Mouse (Mus musculus): Measurements from ENCODE around the gene Atp2b4.

Atp2b4 gene

GRCm38 (mm10) chr1:133797979-133798820 is 2.6 kb downstream of the Atp2b4 start:
- no peak for DNase-seq (ENCODE audit: low spot score in 2 of 2)

DNA sequence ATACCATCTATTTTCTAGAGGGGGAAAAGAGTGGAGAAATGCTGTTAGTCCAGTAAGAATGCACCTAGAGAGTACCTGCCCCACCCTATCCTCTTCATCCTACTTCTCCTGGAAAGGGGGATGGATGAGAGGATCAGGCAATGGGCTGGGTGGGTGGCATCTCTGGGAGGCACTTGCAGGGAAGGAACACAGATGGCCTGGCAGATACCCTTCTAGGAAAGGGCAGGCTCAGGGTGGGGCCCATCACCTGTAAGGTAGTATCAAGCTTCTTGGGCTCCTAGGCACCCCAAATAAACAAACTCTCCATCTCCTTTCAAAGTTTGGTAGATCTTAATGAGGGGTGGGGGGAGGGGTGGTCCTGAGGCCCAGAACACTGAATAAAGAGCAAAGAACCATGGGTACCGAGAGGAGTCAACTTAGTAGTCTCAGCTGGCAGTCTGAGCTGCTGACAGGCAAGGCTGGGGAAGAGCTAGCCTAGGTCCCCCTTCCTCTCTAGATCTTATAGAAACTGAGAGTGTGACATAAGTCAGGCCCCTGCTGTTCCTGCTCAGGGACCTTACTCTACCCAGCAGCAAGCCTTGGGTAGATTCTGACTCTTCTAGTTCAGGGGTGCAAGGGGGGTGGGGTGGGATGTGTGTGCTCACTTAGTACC is 3.4 kb downstream of the Atp2b4 start:
- no peak for DNase-seq (ENCODE audit: low spot score in 2 of 2)

DNA sequence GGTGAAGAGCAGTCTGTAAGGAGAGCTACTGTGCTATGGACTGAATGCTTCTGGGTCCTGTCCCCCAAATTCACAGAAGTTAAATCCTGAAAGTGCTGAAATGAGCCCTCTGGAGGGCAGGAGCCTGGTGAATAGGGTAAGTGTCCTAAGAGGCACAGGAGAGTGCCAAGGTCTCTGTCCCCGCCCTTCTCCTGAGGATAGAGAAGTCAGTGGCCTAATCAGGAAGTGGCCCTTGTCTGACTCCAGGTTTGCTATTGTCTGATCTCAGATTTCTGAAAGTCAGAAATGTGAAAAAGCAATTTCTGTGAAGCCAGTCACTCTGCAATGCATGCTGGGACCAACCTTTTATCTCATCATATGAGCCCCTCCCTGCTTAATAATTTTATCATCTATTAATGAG is 7.2 kb downstream of the Atp2b4 start:
- no peak for DNase-seq (ENCODE audit: low spot score in 2 of 2)

- no peak for DNase-seq (ENCODE audit: low spot score in 2 of 2)
Measured at GRCm38 (mm10) chr1:133790011-133790410, 10.8 kb downstream of the Atp2b4 start.

- DNase-seq (ENCODE audit: low spot score in 2 of 2) = no peak
Measured at GRCm38 (mm10) chr1:133788864-133789263, 12.0 kb downstream of the Atp2b4 start.

DNA sequence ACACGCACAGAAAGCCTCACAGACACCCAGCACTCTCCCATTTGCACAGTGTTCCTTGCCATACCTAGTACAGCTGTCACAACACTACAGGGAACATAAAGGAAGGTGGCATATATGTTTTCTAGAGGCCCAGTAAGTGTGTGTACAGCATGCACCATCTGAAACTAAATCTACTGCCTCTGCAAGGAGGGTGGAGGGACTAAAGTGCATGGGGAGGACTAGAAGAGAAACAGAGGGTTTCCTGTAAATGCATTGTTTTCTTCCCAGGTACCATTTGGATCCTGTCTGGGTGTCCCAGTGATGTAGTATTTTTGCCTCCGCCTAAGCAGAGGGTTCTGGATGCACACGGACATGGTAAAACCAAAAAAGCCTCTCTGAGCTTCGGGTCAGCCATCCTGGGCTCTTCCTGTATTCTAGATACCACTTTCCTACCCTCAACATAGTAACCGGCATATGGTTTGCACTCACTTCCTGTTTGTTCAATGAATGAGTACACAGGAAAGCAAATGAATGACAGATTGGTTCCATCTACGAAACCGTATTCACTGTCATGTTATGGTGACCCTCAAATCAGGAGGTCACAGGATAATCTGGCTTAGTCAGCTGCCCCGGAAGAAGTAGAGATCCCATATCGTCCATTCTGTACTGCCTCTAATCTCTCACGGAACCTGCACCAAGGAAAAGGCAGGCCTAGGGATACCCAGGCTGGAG is 13.2 kb downstream of the Atp2b4 start:
- no peak for DNase-seq (ENCODE audit: low spot score in 2 of 2)

DNA sequence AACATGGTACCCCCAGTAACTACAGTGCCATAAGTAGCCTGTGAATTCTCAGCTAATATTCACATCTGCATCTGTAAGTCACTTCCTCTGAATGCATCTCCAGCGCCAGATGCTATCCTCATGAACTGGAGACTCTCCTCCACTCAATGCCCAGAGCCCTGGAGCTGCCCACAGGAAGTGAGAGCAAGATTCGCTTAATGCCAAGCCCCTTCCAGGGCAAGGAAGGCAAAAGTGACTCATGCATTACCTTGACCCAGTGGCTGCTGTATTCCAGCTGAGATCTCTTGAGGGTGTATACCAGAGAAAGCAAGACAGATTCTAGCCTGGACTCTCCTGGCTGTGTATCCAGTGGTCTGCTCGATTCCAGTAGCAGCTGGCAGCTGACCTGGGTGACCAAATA is 16.2 kb downstream of the Atp2b4 start:
- no peak for DNase-seq (ENCODE audit: low spot score in 2 of 2)

DNA sequence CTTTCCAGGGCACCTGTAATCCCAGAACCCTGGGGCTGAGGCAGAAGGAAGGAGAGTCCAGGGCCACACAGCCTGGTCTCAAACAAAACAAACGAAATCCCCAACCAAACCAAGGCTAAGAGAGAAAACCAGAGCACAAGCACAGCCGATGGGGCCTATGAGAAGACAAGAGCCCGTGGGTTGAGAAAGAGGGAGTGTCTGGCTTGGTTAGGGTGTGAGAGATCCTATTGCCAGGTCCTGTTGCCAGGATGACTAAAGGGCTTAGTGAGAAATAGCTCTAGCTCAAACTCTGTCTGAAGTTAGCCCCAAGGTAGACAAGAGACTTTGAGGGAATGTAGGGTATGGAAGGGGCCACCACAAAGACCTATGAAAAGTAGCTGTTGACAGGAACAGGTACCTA is 19.3 kb downstream of the Atp2b4 start:
- no peak for DNase-seq (ENCODE audit: low spot score in 2 of 2)

GRCm38 (mm10) chr1:133779043-133779442 is 21.8 kb downstream of the Atp2b4 start:
- DNase-seq (ENCODE audit: low spot score in 2 of 2) = no peak

DNA sequence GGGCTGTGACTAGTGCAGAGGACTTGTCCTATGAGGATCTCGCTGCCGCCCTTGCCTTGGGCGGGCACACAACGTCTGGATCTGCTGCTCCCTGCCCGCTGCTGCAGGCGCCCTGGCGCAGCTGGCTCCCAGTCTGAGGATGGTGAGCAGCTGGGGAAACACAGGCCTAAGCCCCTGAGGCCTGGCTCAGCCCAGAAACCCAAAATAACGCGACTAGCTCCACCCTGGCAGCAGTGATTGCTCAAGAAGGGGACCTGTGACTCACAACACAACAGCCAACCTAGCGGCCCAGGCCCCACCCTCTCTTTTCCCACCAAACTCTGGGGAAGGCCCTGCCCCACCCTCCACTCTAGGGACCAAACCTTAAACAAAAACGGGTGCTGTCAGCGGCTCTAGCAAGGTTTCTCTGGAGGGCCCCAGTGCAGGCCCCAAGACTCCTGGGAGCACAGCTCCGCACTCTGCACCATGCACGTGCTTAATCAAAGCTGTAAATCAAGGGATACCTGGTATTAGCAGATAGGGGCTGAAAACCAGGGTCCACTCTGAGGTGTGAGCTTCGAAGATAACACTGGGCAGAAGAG is 23.1 kb downstream of the Atp2b4 start:
- no peak for DNase-seq (ENCODE audit: low spot score in 2 of 2)

- no peak for DNase-seq (ENCODE audit: low spot score in 2 of 2)
Measured at GRCm38 (mm10) chr1:133772553-133772952, 28.3 kb downstream of the Atp2b4 start.

DNA sequence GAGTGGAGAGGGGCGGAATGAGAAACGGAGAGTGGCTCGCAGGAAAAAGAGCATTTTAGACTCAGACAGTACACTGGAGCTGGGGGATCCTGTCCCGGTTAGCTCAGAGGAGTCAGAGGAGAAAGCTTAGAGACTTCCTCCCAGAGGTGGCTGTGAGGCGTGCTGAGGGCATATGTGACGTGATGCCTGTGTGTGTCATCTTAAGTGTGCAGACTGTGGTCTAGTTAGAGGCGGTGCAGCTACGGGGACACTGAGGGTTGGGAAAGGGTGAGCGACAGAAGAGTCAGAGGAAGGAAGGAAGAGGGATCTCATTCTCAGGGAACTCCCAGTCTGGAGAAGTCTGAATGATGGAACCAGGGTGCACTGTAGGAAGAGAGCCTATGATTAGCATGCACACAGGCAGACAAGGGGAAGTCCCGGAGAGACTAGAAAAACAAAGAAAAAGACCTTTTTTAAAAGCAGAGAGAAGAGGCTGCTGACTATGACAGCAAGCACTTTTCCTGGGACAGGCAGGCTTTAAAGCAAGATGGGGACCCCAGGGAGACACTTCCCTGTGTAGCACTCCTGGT is 28.9 kb downstream of the Atp2b4 start:
- DNase-seq (ENCODE audit: low spot score in 2 of 2) = no peak

DNA sequence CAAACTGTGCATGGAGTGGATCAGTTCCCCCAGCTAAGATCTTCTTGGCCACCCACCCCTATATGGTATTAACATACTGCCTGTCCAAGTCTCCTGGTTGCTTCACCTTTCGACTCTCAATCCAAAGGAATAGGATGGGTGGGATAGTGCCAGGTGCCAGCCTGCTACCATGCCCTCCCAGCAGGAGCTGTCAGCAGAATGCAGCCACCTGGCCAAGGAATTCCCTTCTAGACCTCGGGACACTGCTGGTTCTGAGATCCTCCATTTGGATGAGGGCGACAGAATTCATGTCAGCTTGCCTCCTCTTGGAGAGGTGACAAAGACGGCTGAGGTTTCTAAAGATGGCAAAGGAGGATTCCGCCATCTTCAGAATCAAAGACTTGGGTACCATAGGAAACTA is 32.8 kb downstream of the Atp2b4 start:
- DNase-seq (ENCODE audit: low spot score in 2 of 2) = no peak

DNA sequence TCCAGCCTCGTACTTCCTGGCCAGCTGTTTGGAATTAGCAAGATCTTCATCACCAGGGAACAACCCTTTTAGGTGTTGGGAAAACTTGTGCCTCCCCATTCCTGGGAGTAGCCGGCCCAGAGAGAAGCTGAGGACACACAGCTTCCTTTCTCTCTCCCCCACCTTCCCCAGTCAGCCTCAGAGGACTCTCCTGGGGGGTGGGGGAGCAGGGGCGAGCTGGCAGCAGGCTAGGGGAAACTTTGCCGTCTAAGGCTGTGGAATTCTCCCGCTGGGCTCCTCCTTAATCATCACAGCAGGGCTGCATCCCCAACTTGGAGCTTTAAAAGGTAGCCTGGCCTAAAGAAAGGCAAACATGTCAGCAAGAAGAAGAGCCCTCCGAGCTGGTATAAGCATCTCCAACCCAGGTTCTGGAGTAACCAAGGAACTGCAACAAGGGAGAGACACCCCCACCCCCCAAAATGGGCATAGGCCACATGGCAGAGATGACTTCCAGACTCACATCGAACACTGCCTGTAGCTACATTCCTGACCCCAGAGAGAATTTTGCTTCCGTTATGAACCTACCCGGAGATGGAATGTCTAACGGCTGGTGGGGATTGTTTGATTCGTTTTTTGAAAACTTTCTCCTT is 33.8 kb downstream of the Atp2b4 start:
- DNase-seq (ENCODE audit: low spot score in 2 of 2) = no peak

- no peak for DNase-seq (ENCODE audit: low spot score in 2 of 2)
Measured at GRCm38 (mm10) chr1:133765376-133765775, 35.5 kb downstream of the Atp2b4 start.

- DNase-seq (ENCODE audit: low spot score in 2 of 2) = no peak
Measured at GRCm38 (mm10) chr1:133762946-133763422, 37.9 kb downstream of the Atp2b4 start.

DNA sequence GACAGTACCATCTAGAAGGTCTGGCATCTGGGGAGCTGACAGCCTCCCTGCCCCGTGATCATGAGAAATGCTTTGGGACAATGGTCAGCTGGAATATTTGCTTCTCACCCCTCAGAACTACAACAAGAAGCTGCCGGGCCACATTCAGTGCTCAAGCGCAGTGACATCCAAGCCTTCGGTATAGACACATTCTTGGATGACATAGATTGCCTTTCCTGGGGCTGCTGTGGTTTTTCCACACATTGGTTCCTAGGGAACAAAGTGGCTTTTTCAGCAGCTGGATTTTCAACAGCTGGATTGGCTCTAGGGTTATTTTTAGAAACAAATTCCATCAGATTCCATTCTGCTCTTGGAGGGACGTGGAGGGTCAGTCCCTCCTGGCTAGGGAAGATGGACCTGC is 39.6 kb downstream of the Atp2b4 start:
- no peak for DNase-seq (ENCODE audit: low spot score in 2 of 2)

DNA sequence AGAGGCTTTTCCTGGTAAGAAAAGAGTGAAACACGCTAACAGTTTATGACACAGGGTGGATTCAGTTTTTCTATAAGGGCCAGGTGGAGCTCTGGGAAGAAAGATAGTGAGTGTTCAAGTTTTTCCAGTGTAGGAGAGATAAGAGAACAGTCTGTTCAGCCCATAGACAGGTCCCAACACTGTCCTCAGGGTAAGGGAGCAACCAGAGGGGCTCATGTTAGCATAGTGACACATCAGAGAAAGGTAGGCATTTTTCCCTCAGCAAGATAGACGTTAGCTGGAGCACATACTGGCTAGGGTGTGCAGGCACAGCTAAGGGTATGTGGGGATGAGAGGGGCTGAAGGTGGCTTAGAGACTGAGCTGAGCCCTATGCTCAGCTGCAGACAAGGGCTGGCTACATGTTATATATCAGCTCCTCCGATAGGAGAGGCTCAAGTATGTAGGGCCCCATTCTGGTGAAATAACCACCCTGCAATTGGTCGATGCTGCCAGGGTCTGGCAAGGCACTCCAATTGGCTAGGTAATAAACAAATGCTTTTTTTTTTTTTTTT is 46.4 kb downstream of the Atp2b4 start:
- DNase-seq (ENCODE audit: low spot score in 2 of 2) = no peak

DNA sequence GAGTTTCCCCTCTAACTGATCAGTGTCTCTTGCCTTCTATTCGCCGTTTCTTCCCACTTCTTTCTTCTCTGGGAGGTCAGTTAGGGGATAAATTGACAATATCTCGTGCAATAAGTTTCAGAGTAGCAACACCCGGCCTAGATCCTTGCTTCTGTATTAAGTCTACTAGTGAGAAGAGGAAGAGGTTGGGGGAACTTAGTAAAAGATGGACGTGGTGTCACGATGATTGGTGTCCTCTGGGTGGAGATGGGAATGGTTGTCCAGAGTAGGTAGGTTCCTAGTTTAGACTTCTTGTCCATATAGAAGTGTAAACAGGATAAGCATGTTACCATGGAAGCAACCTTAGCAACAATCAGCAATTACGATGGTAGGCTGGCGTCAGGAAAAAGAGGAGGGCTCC is 47.5 kb downstream of the Atp2b4 start:
- no peak for DNase-seq (ENCODE audit: low spot score in 2 of 2)

DNA sequence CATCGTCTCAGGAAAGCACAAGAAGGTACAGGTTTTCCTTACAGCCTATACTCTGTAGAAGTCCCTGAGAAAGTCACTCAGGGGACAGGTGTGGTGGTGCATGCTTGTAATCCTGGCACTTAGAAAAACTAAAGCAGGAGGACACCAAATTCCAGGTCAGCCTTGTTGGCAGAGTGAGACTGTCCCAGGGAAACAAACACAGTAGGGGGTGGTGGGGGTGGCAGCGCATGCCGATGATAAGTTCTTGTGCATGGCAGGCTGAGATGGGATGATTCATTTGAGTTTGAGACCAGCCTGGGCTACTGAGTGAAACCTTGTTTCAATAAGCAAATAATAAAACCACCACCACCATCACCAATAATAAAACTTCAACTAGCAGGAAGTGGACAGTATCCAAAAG is 49.2 kb downstream of the Atp2b4 start:
- no peak for DNase-seq (ENCODE audit: low spot score in 2 of 2)

DNA sequence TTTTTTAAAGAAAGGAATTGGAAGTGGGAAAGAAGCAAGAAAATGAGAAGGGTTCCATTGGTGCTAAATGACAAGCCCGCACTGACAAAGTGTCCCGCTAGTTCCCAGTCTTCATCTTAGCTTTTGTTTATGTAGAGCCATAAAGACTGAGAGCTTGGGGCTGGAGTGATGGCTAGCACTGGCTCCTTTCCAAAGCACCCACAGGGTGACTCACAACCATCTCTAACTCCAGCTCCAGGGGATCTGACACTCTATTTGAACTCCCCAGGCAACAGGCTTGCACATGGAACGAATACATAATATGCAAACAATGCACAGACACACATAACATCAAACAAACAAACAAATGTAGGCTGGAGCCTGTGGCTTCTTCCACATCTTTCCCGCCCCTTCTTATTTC is 50.9 kb downstream of the Atp2b4 start:
- no peak for DNase-seq (ENCODE audit: low spot score in 2 of 2)
